Mouse (Mus musculus) hindbrain, embryonic 14.5 days (tissue): Measurements from ENCODE around the gene Mybphl. TPM values are rescaled to one million over a fixed set of nuclear protein-coding genes. Genes with fewer than 3 reads are reported as not detected.
A peak's percentile ranks its signal among the peaks of the same experiment; 100 is the strongest.

Experiments used
- ATAC-seq: fragments of 200-750 bp; cut with Nextera tagmentation; 2 replicates; pipeline ENCODE4 v1.8.0; 2017; ENCODE audit warnings: moderate number of reproducible peaks, mild to moderate bottlenecking, moderate TSS enrichment, moderate library complexity; ENCODE audit not compliant: low FRiP score
- DNase-seq: peaks from one replicate; pipeline ENCODE4 v3.0.0-alpha.2; 2015; ENCODE audit warnings: low spot score
- H3K27ac ChIP-seq: fragments of 300-500 bp; sonication (generic); 2 replicates; pipeline ENCODE4 v1.5.1; 2014; ENCODE audit warnings: mild to moderate bottlenecking, moderate library complexity
- H3K27me3 ChIP-seq: fragments of 300-500 bp; sonication (generic); 2 replicates; pipeline ENCODE4 v1.6.1; 2014; ENCODE audit warnings: mild to moderate bottlenecking, low read length, mixed read lengths; ENCODE audit not compliant: control insufficient read depth, insufficient read depth
- H3K36me3 ChIP-seq: fragments of 300-500 bp; sonication (generic); replicated peaks from 2 replicates; pipeline ENCODE4 v1.6.1; 2014; ENCODE audit not compliant: control insufficient read depth, insufficient read depth
- H3K4me1 ChIP-seq: fragments of 300-500 bp; sonication (generic); replicated peaks from 2 replicates; pipeline ENCODE4 v1.6.1; 2014; ENCODE audit warnings: antibody characterized with exemption, low read length, mixed read lengths; ENCODE audit not compliant: control insufficient read depth, insufficient read depth
- H3K4me2 ChIP-seq: fragments of 300-500 bp; sonication (generic); replicated peaks from 2 replicates; pipeline ENCODE4 v1.6.1; 2014; ENCODE audit warnings: mild to moderate bottlenecking, moderate library complexity
- H3K4me3 ChIP-seq: fragments of 300-500 bp; sonication (generic); replicated peaks from 2 replicates; pipeline ENCODE4 v1.5.1; 2014; ENCODE audit warnings: mild to moderate bottlenecking, low read length
- H3K9ac ChIP-seq: fragments of 300-500 bp; sonication (generic); 2 replicates; pipeline ENCODE4 v1.6.1; 2014
- H3K9me3 ChIP-seq: fragments of 300-500 bp; sonication (generic); 2 replicates; pipeline ENCODE4 v1.6.1; 2016; ENCODE audit warnings: low read length; ENCODE audit not compliant: control insufficient read depth
- WGBS: fragments of 180-500 bp; shearing (Covaris S2); extraction: QIAGEN DNeasy Blood & Tissue Kit; methylation state at CpG from one replicate; pipeline ENCODE4 v1.1.7; 2014; 5-methylcytosine and 5-hydroxymethylcytosine counted together
- polyA plus RNA-seq: library from polyadenylated mRNA; unstranded; fragments of >200 nt; fragmentation: Nextera tagmentation; extraction: Ambion mirVana; gene quantifications from 2 replicates; pipeline ENCODE4 v1.2.1, GENCODE M21; 2014

The Mybphl gene
- polyA plus RNA-seq, 1 experiment from 2014 or later, result 0.31 TPM

GRCm38 (mm10) chr3:108328441-108328841 lies 36.3 kb upstream of the Mybphl start:
- Histone ChIP-seq H3K4me3 (no peak overlapping the region), H3K4me2 (no peak overlapping the region), H3K36me3 (peaks cover 91% of the 10 kb centered on the region), H3K9me3 (no peaks in the 10 kb centered on the region), H3K4me1 (no peaks in the 10 kb centered on the region), H3K9ac (no peak overlapping the region), H3K27ac (peak overlapping the region; percentile 20; the same call in 1 of the 2 replicates), H3K27me3 (no peaks in the 10 kb centered on the region)
- 64% methylated on average over 9 of the region's 9 CpGs for WGBS
- DNase-seq, result peak; percentile 39
- ATAC-seq, result peak; percentile 77; the same call in 1 of the 2 replicates

DNA sequence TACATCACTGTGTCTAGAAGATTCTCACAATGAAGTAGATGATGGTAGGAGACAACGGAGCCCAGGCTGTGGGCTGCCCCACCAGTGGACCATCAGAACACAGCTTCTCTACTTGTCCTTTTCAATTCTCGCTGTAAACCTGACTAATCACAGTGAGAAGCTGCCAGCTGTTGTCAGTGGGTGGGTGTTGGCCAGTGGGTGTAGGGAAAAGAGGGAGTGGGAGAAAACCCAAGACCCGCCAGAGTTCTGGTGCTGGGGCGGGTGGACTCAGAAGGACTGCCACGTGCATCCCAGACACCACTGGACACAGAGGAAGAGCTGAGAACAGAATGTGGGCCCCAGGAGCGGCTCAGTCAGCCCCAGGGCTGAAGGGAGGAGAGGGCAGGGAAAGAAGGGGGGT lies 33.9 kb upstream of the Mybphl start:
- WGBS, result 92% methylated on average over 6 of the region's 6 CpGs
- Histone ChIP-seq H3K4me1 (no peaks in the 10 kb centered on the region), H3K4me3 (no peak overlapping the region), H3K27me3 (no peaks in the 10 kb centered on the region), H3K9me3 (no peaks in the 10 kb centered on the region), H3K9ac (no peak overlapping the region), H3K36me3 (peaks cover 92% of the 10 kb centered on the region), H3K27ac (no peak overlapping the region), H3K4me2 (no peak overlapping the region)
- ATAC-seq, result no peak
- DNase-seq, result no peak

DNA sequence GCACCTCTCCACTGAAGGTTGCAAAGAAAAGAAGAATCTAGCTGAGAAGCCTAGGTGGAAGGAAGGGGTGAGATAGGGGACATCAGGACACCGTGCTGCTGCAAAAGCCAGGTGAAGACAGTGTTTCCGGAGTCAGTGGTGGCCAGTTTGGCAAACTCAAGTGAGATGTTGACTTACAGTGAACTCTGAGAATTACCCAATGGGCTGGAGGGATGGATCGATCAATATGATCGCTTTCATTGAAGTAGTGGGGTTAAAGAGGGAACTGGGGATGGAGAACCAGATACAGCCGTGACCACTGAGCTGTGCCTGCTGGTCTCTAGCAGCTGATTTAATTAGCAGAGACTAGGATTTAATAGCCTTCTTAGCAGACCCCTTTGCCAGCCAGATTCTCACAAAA lies 27.8 kb upstream of the Mybphl start:
- Histone ChIP-seq H3K27me3 (no peaks in the 10 kb centered on the region), H3K4me2 (no peak overlapping the region), H3K4me1 (no peaks in the 10 kb centered on the region), H3K9ac (no peak overlapping the region), H3K27ac (no peak overlapping the region), H3K9me3 (no peaks in the 10 kb centered on the region), H3K4me3 (no peak overlapping the region), H3K36me3 (peaks cover 100% of the 10 kb centered on the region)
- no peak for ATAC-seq
- DNase-seq, result no peak
- 95% methylated on average over 5 of the region's 5 CpGs for WGBS

- H3K27ac ChIP-seq, result no peak overlapping the region
These were observed 23.7 kb upstream of the Mybphl start for GRCm38 (mm10) chr3:108341040-108341439.

GRCm38 (mm10) chr3:108342185-108342584 lies 22.5 kb upstream of the Mybphl start:
- peaks cover 93% of the 10 kb centered on the region for H3K36me3 ChIP-seq
- DNase-seq (no peak), ATAC-seq (no peak)
- no peaks in the 10 kb centered on the region for H3K4me1 ChIP-seq
- H3K9me3 ChIP-seq, result no peaks in the 10 kb centered on the region
- H3K4me3 ChIP-seq, result no peak overlapping the region
- H3K9ac ChIP-seq, result no peak overlapping the region
- 82% methylated on average over 7 of the region's 7 CpGs for WGBS
- H3K27me3 ChIP-seq, result no peaks in the 10 kb centered on the region
- no peak overlapping the region for H3K27ac ChIP-seq
- no peak overlapping the region for H3K4me2 ChIP-seq

More at GRCm38 (mm10) chr3:108341040-108341439, 23.7 kb upstream of the Mybphl start:
- Histone ChIP-seq H3K9me3 (no peaks in the 10 kb centered on the region), H3K27me3 (no peaks in the 10 kb centered on the region), H3K9ac (no peak overlapping the region), H3K4me3 (no peak overlapping the region), H3K4me2 (no peak overlapping the region), H3K36me3 (peaks cover 93% of the 10 kb centered on the region), H3K4me1 (no peaks in the 10 kb centered on the region)
- DNase-seq (no peak), ATAC-seq (no peak)
- WGBS, result 92% methylated on average over 2 of the region's 2 CpGs

DNA sequence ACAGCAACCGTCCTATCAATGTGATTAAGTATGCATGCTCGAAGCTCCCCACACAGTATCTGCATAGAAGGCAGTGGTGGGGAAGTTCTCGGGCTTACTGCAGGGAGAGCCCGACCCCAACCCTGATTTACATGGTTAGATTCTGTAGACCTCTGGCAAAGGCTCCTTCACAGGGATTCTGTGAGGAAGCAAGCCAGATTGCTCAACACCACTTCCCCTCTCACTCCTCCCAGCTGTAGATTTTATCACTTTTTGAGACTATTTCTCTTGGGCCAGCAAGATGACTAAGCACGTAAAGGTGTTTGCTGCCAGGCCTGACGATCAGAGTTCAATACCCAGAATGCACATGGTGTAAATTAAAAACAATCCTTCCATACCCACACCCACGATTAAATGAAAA lies 18.9 kb upstream of the Mybphl start:
- Histone ChIP-seq H3K4me2 (no peak overlapping the region), H3K4me1 (no peaks in the 10 kb centered on the region), H3K9me3 (no peaks in the 10 kb centered on the region), H3K27me3 (no peaks in the 10 kb centered on the region), H3K36me3 (peaks cover 93% of the 10 kb centered on the region), H3K27ac (no peak overlapping the region), H3K4me3 (no peak overlapping the region), H3K9ac (no peak overlapping the region)
- ATAC-seq (no peak), DNase-seq (no peak)
- 89% methylated on average over 7 of the region's 7 CpGs for WGBS

- H3K9ac ChIP-seq, result no peak overlapping the region
- WGBS, result 88% methylated on average over 9 of the region's 9 CpGs
- no peak overlapping the region for H3K4me2 ChIP-seq
- H3K36me3 ChIP-seq, result peaks cover 89% of the 10 kb centered on the region
- H3K27me3 ChIP-seq, result no peaks in the 10 kb centered on the region
- ATAC-seq (no peak), DNase-seq (no peak)
- H3K27ac ChIP-seq, result no peak overlapping the region
- H3K4me1 ChIP-seq, result no peaks in the 10 kb centered on the region
- no peaks in the 10 kb centered on the region for H3K9me3 ChIP-seq
- H3K4me3 ChIP-seq, result no peak overlapping the region
These were observed 16.3 kb upstream of the Mybphl start for GRCm38 (mm10) chr3:108348376-108348775.

- Histone ChIP-seq H3K9me3 (no peaks in the 10 kb centered on the region), H3K4me2 (no peak overlapping the region), H3K27ac (no peak overlapping the region), H3K4me1 (no peaks in the 10 kb centered on the region), H3K36me3 (peaks cover 91% of the 10 kb centered on the region), H3K27me3 (no peaks in the 10 kb centered on the region), H3K4me3 (no peak overlapping the region), H3K9ac (no peak overlapping the region)
- DNase-seq (no peak), ATAC-seq (no peak)
- WGBS, result 88% methylated on average over 3 of the region's 3 CpGs
These were observed 9.5 kb upstream of the Mybphl start for GRCm38 (mm10) chr3:108355245-108355644.

DNA sequence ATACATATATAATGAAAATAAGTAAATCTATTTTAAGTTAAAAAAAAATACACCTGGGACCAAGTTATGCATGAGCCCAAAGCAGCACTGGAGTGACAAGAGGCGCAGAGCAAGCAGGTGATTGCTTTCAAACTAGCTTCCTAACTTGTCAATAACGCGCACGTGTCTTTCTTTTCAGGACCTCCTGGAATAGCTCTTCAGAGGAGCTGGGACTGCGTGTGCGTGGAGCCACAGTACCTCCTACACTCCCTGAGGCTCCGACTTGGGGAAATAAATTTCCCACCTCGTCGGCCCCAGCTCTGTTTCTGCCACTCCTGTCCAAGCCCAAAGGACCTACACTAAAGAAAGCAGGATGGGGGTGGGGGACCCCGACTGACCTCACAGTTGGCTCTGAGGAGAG lies 7.7 kb upstream of the Mybphl start:
- no peaks in the 10 kb centered on the region for H3K27me3 ChIP-seq
- no peak for ATAC-seq
- H3K9ac ChIP-seq, result no peak overlapping the region
- no peak overlapping the region for H3K27ac ChIP-seq
- no peaks in the 10 kb centered on the region for H3K9me3 ChIP-seq
- no peak overlapping the region for H3K4me3 ChIP-seq
- no peak overlapping the region for H3K4me2 ChIP-seq
- no peak for DNase-seq
- H3K36me3 ChIP-seq, result peaks cover 73% of the 10 kb centered on the region
- WGBS, result 92% methylated on average over 10 of the region's 10 CpGs
- H3K4me1 ChIP-seq, result 0 out of 2 replicates have a peak, but pooled peaks cover 4% of the 10 kb centered on the region

DNA sequence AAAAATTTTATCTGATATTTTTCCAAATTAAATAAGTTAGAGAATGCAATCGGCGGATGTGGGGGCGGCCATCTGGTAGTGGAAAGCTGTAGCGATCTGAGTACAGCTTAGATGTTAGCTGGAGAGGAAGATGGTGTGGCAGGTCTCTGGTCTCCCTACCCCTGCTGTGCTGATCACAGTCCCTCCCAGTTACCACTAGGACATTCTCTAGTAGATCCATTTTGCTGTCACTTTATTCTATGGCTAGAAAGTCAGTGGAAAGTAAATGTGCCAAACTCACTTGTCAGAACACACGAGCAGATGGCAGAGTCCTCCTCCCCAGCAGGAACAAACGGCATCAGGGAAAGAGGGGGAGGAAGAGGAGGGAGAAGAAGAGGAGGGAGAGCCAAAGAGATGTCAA lies 6.3 kb upstream of the Mybphl start:
- DNase-seq (no peak), ATAC-seq (no peak)
- 85% methylated on average over 6 of the region's 6 CpGs for WGBS
- no peak overlapping the region for H3K9ac ChIP-seq
- H3K27ac ChIP-seq, result no peak overlapping the region
- no peaks in the 10 kb centered on the region for H3K9me3 ChIP-seq
- no peaks in the 10 kb centered on the region for H3K27me3 ChIP-seq
- 0 out of 2 replicates have a peak, but pooled peaks cover 4% of the 10 kb centered on the region for H3K4me1 ChIP-seq
- H3K4me3 ChIP-seq, result no peak overlapping the region
- no peak overlapping the region for H3K4me2 ChIP-seq
- peaks cover 63% of the 10 kb centered on the region for H3K36me3 ChIP-seq
